Mouse (Mus musculus) liver, adult 2 months (tissue): ENCODE data around the gene Yif1b.

Experiments used
- CTCF ChIP-seq: fragments of 200-500 bp; IDR thresholded peaks from 2 replicates; pipeline ENCODE4 v1.5.1; 2011; ENCODE audit warnings: low read depth, low read length, control low read depth
- POLR2A ChIP-seq: fragments of 200-500 bp; IDR thresholded peaks from 2 replicates; pipeline ENCODE4 v1.6.1; 2011; ENCODE audit warnings: low read length, control low read depth; ENCODE audit not compliant: insufficient read depth; ENCODE audit errors: extremely low read depth

GRCm38 (mm10) chr7:29282074-29282554 lies 44.0 kb downstream of the Yif1b start:
- no peak for TF ChIP-seq CTCF
- no peak for TF ChIP-seq POLR2A
